ENCODE assay signal across 9 mouse cellular contexts in genomic region chr19:9942539-9943533, GRCm38 (mm10). TPM values are rescaled to one million over a fixed set of nuclear protein-coding genes. Genes with fewer than 3 reads are reported as not detected.
DNase-seq lines count a peak whose midpoint lies in the region; ATAC-seq lines count a peak whose summit lies in the region.
"Had no signal": no experiment of that assay in that cellular context is flagged by ENCODE, and none has a peak within 500 bp of the region (broad histone marks: within the 10 kb centered on the region; RNA-seq: fewer than 3 reads in every experiment).

No protein-coding gene starts in this region.

- WGBS in liver, embryonic 15.5 days (ENCODE audit: insufficient replicate concordance) = 45% methylated on average over 10 of the region's 10 CpGs

- no peak overlapping the region for H3K4me2 ChIP-seq in liver, embryonic 15.5 days

- H3K4me3 ChIP-seq in liver, embryonic 15.5 days (replicated peaks) = no peak overlapping the region

- H3K4me1 ChIP-seq in liver, embryonic 15.5 days (replicated peaks) = peaks cover 40% of the 10 kb centered on the region

- DNase-seq in adrenal gland, postnatal 14 days = peak; percentile 59
- no peak for DNase-seq in adrenal gland, adult 18-20 months (ENCODE audit: low spot score in 2 of 2)
- DNase-seq in testis, postnatal 10 days (ENCODE audit: low spot score) = peak; percentile 54
- no peak for DNase-seq in testis, postnatal 14 days (ENCODE audit: low spot score)
- DNase-seq in frontal cortex, adult 2 months (ENCODE audit: extremely low spot score in 1 of 2, low spot score in 1 of 2) = no peak
- no peak for DNase-seq in left cerebral cortex, adult 9 months (ENCODE audit: low spot score in 2 of 2)
- DNase-seq in gastrocnemius, adult 18-20 months (ENCODE audit: low spot score) = no peak
- DNase-seq: adrenal gland, adult 2 months had no signal

- no peak for ATAC-seq in liver, embryonic 15.5 days (ENCODE audit: insufficient read depth)

- H3K9ac ChIP-seq in liver, embryonic 15.5 days = no peak overlapping the region

- no peaks in the 10 kb centered on the region for H3K9me3 ChIP-seq in liver, embryonic 15.5 days (replicated peaks)

- no peaks in the 10 kb centered on the region for H3K36me3 ChIP-seq in liver, embryonic 15.5 days (replicated peaks)

- no peaks in the 10 kb centered on the region for H3K27me3 ChIP-seq in liver, embryonic 15.5 days

- H3K27ac ChIP-seq in liver, embryonic 15.5 days (replicated peaks) = peak overlapping the region; percentile 33; the same call in 1 of the 2 replicates

RNA-seq across cellular contexts. Expression of gene Fth1, which starts 37.6 kb away (rescaled TPM):
- total RNA-seq in adrenal gland, postnatal 14 days (2021) = 2,322 and 2,352 TPM in 2 replicates
- total RNA-seq in adrenal gland, adult 18-20 months (2021) = 1,000 to 10,000 TPM; 3,118 to 4,182 TPM
- 3,441 and 3,837 TPM in 2 replicates for polyA plus RNA-seq in liver, embryonic 15.5 days (2015; fragmentation: Nextera tagmentation; extraction: Ambion mirVana)
- polyA plus RNA-seq in frontal cortex, adult 2 months (2012; rRNA removed) = 3,721 and 5,002 TPM in 2 replicates
- total RNA-seq in gastrocnemius, adult 18-20 months (2021) = 1,000 to 10,000 TPM; 2,098 to 2,234 TPM

RNA-seq across cellular contexts. Expression of gene Incenp, which starts 43.5 kb away (rescaled TPM):
- total RNA-seq in adrenal gland, postnatal 14 days (2021) = 25.3 and 29.3 TPM in 2 replicates
- 1 to 10 TPM; 6.0 to 7.8 TPM for total RNA-seq in adrenal gland, adult 18-20 months (2021)
- 95.5 and 107 TPM in 2 replicates for polyA plus RNA-seq in liver, embryonic 15.5 days (2015; fragmentation: Nextera tagmentation; extraction: Ambion mirVana)
- 23.8 and 27.2 TPM in 2 replicates for polyA plus RNA-seq in frontal cortex, adult 2 months (2012; rRNA removed)
- total RNA-seq in gastrocnemius, adult 18-20 months (2021) = 1 to 10 TPM; 1.4 to 1.7 TPM

RNA-seq across cellular contexts. Expression of gene Best1, which starts 58.6 kb away (rescaled TPM):
- total RNA-seq in adrenal gland, postnatal 14 days (2021) = 0.19 TPM in 1 of 2 replicates, not detected in the other
- total RNA-seq in adrenal gland, adult 18-20 months (2021) = under 1 TPM; 0.22 to 0.30 TPM
- polyA plus RNA-seq in liver, embryonic 15.5 days (2015; fragmentation: Nextera tagmentation; extraction: Ambion mirVana) = 0.09 and 0.12 TPM in 2 replicates
- polyA plus RNA-seq in frontal cortex, adult 2 months (2012; rRNA removed) = 0.59 and 0.74 TPM in 2 replicates
- under 1 TPM; 0.11 to 0.24 TPM for total RNA-seq in gastrocnemius, adult 18-20 months (2021)

RNA-seq across cellular contexts. Expression of gene Rab3il1, which starts 58.6 kb away (rescaled TPM):
- total RNA-seq in adrenal gland, postnatal 14 days (2021) = 9.7 and 10.1 TPM in 2 replicates
- 1 to 10 TPM; 3.6 to 5.9 TPM for total RNA-seq in adrenal gland, adult 18-20 months (2021)
- polyA plus RNA-seq in liver, embryonic 15.5 days (2015; fragmentation: Nextera tagmentation; extraction: Ambion mirVana) = 245 and 277 TPM in 2 replicates
- polyA plus RNA-seq in frontal cortex, adult 2 months (2012; rRNA removed) = 11.3 and 13.6 TPM in 2 replicates
- 1 to 10 TPM; 3.0 to 4.5 TPM for total RNA-seq in gastrocnemius, adult 18-20 months (2021)

Comparison
In these comparisons a context has a peak if more than half of its experiments do, and no peak if none do; other contexts are left out.
1. DNase-seq: peak in adrenal gland, postnatal 14 days (single experiment) and testis, postnatal 10 days (single experiment); none in adrenal gland, adult 18-20 months (0 of 2), testis, postnatal 14 days (single experiment), frontal cortex, adult 2 months (0 of 2), left cerebral cortex, adult 9 months (0 of 2) and gastrocnemius, adult 18-20 months (single experiment).